Mouse (Mus musculus) megakaryocyte-erythroid progenitor cell, adult 5-6 weeks (primary cell): Measurements from ENCODE around the gene Olfr690. TPM values are rescaled to one million over a fixed set of nuclear protein-coding genes. Genes with fewer than 3 reads are reported as not detected.

Experiments used
- total RNA-seq, 2 experiments: library from RNA; stranded (forward) in 1 of 2; stranded (reverse) in 1 of 2; fragments of 200-1000, 215-1000 nt in 1 of 2; fragments of >200 nt in 1 of 2; fragmentation: Nextera tagmentation in 1 of 2; gene quantifications; 2 replicates each; pipeline ENCODE4 v1.2.3; 2014 to 2017

Gene Olfr690
- total RNA-seq, 2 experiments from 2014 or later: not detected

Other genes starting within 250 kb of the Olfr690 start
- gene Olfr680-ps1, start 241.3 kb downstream of the Olfr690 start, total RNA-seq (2014; fragmentation: Nextera tagmentation): not detected in 2 replicates
- gene Olfr680-ps1, start 241.3 kb downstream of the Olfr690 start, total RNA-seq (2017): not detected in 2 replicates
- not detected in 2 replicates for gene Olfr681, start 217.3 kb downstream of the Olfr690 start, total RNA-seq (2014; fragmentation: Nextera tagmentation)
- gene Olfr681, start 217.3 kb downstream of the Olfr690 start, total RNA-seq (2017): not detected in 2 replicates
- gene Olfr683, start 187.1 kb downstream of the Olfr690 start, total RNA-seq (2014; fragmentation: Nextera tagmentation): not detected in 2 replicates
- not detected in 2 replicates for gene Olfr683, start 187.1 kb downstream of the Olfr690 start, total RNA-seq (2017)
- gene Olfr684, start 170.5 kb downstream of the Olfr690 start, total RNA-seq (2014; fragmentation: Nextera tagmentation): not detected in 2 replicates
- not detected in 2 replicates for gene Olfr684, start 170.5 kb downstream of the Olfr690 start, total RNA-seq (2017)
- not detected in 2 replicates for gene Olfr685, start 148.1 kb downstream of the Olfr690 start, total RNA-seq (2014; fragmentation: Nextera tagmentation)
- not detected in 2 replicates for gene Olfr685, start 148.1 kb downstream of the Olfr690 start, total RNA-seq (2017)
- not detected in 2 replicates for gene Olfr686, start 126.6 kb downstream of the Olfr690 start, total RNA-seq (2014; fragmentation: Nextera tagmentation)
- gene Olfr686, start 126.6 kb downstream of the Olfr690 start, total RNA-seq (2017): not detected in 2 replicates
- gene Olfr688, start 46.0 kb downstream of the Olfr690 start, total RNA-seq (2014; fragmentation: Nextera tagmentation): not detected in 2 replicates
- gene Olfr688, start 46.0 kb downstream of the Olfr690 start, total RNA-seq (2017): not detected in 2 replicates
- gene Olfr689, start 22.9 kb downstream of the Olfr690 start, total RNA-seq (2014; fragmentation: Nextera tagmentation): not detected in 2 replicates
- gene Olfr689, start 22.9 kb downstream of the Olfr690 start, total RNA-seq (2017): not detected in 2 replicates
- gene Olfr691, start 8.2 kb upstream of the Olfr690 start, total RNA-seq (2014; fragmentation: Nextera tagmentation): not detected in 2 replicates
- gene Olfr691, start 8.2 kb upstream of the Olfr690 start, total RNA-seq (2017): not detected in 2 replicates
- not detected in 2 replicates for gene Olfr692, start 34.1 kb upstream of the Olfr690 start, total RNA-seq (2014; fragmentation: Nextera tagmentation)
- gene Olfr692, start 34.1 kb upstream of the Olfr690 start, total RNA-seq (2017): not detected in 2 replicates
- gene Gm5901, start 40.9 kb upstream of the Olfr690 start, total RNA-seq (2014; fragmentation: Nextera tagmentation): not detected in 2 replicates
- gene Gm5901, start 40.9 kb upstream of the Olfr690 start, total RNA-seq (2017): not detected in 2 replicates
- gene Fam160a2, start 66.0 kb upstream of the Olfr690 start, total RNA-seq (2014; fragmentation: Nextera tagmentation): 24.6 and 31.9 TPM in 2 replicates
- gene Fam160a2, start 66.0 kb upstream of the Olfr690 start, total RNA-seq (2017): 9.8 and 15.1 TPM in 2 replicates
- gene Cnga4, start 70.5 kb upstream of the Olfr690 start, total RNA-seq (2014; fragmentation: Nextera tagmentation): not detected in 2 replicates
- gene Cnga4, start 70.5 kb upstream of the Olfr690 start, total RNA-seq (2017): not detected in 2 replicates
- gene Cckbr, start 91.6 kb upstream of the Olfr690 start, total RNA-seq (2014; fragmentation: Nextera tagmentation): not detected in 2 replicates
- not detected in 2 replicates for gene Cckbr, start 91.6 kb upstream of the Olfr690 start, total RNA-seq (2017)
- gene Cavin3, start 148.2 kb upstream of the Olfr690 start, total RNA-seq (2014; fragmentation: Nextera tagmentation): not detected in 2 replicates
- 0.61 and 0.75 TPM in 2 replicates for gene Cavin3, start 148.2 kb upstream of the Olfr690 start, total RNA-seq (2017)
- gene Smpd1, start 220.3 kb upstream of the Olfr690 start, total RNA-seq (2014; fragmentation: Nextera tagmentation): 17.5 and 17.6 TPM in 2 replicates
- gene Smpd1, start 220.3 kb upstream of the Olfr690 start, total RNA-seq (2017): 17.1 and 20.1 TPM in 2 replicates
- not detected in 2 replicates for gene Apbb1, start 247.5 kb upstream of the Olfr690 start, total RNA-seq (2014; fragmentation: Nextera tagmentation)
- 0.56 TPM in 1 of 2 replicates, not detected in the other for gene Apbb1, start 247.5 kb upstream of the Olfr690 start, total RNA-seq (2017)